Mouse (Mus musculus): ENCODE results near the gene Rpl35. TPM values are rescaled to one million over a fixed set of nuclear protein-coding genes. Genes with fewer than 3 reads are reported as not detected.

Gene Rpl35
- polyA plus RNA-seq, 1 experiment from 2014 or later, result 1,011 TPM

GRCm38 (mm10) chr2:38988929-38989328 lies 16.5 kb downstream of the Rpl35 start:
- WGBS, result 91% methylated on average over 2 of the region's 2 CpGs
- no peaks in the 10 kb centered on the region for H3K4me1 ChIP-seq (replicated peaks; ENCODE audit: control insufficient read depth, insufficient read depth, low read length)
- H3K36me3 ChIP-seq (ENCODE audit: control insufficient read depth, insufficient read depth, low read length), result no peaks in the 10 kb centered on the region
- ATAC-seq (replicated peaks; ENCODE audit: low FRiP score) (no peak), DNase-seq (ENCODE audit: low spot score) (peak; percentile 13)
- H3K27me3 ChIP-seq (ENCODE audit: control insufficient read depth, insufficient read depth, low read length), result no peaks in the 10 kb centered on the region
- H3K4me2 ChIP-seq (ENCODE audit: low read depth, low read length, severe bottlenecking), result no peak overlapping the region
- no peak overlapping the region for H3K27ac ChIP-seq (ENCODE audit: low read depth, low read length)
- H3K4me3 ChIP-seq (ENCODE audit: low read depth, low read length), result no peak overlapping the region
- H3K9ac ChIP-seq (ENCODE audit: low read length), result no peak overlapping the region
- no peaks in the 10 kb centered on the region; the same call in 1 of the 2 replicates for H3K9me3 ChIP-seq (ENCODE audit: control insufficient read depth, low read length)

GRCm38 (mm10) chr2:38987803-38988510 lies 17.5 kb downstream of the Rpl35 start:
- H3K36me3 ChIP-seq (ENCODE audit: control insufficient read depth, insufficient read depth, low read length), result no peaks in the 10 kb centered on the region
- H3K9ac ChIP-seq (ENCODE audit: low read length), result no peak overlapping the region
- DNase-seq (ENCODE audit: low spot score) (no peak), ATAC-seq (replicated peaks; ENCODE audit: low FRiP score) (no peak)
- H3K27ac ChIP-seq (ENCODE audit: low read depth, low read length), result no peak overlapping the region
- no peaks in the 10 kb centered on the region for H3K4me1 ChIP-seq (replicated peaks; ENCODE audit: control insufficient read depth, insufficient read depth, low read length)
- no peaks in the 10 kb centered on the region for H3K27me3 ChIP-seq (ENCODE audit: control insufficient read depth, insufficient read depth, low read length)
- H3K4me2 ChIP-seq (ENCODE audit: low read depth, low read length, severe bottlenecking), result no peak overlapping the region
- H3K9me3 ChIP-seq (ENCODE audit: control insufficient read depth, low read length), result no peaks in the 10 kb centered on the region; the same call in 1 of the 2 replicates
- 87% methylated on average over 6 of the region's 6 CpGs for WGBS
- H3K4me3 ChIP-seq (ENCODE audit: low read depth, low read length), result no peak overlapping the region

GRCm38 (mm10) chr2:38987371-38987770 lies 18.1 kb downstream of the Rpl35 start:
- DNase-seq (ENCODE audit: low spot score), result no peak
- H3K27ac ChIP-seq (ENCODE audit: low read depth, low read length), result no peak overlapping the region
- WGBS, result 81% methylated on average over 1 of the region's 1 CpGs

GRCm38 (mm10) chr2:38986580-38986979 lies 18.8 kb downstream of the Rpl35 start:
- no peak for DNase-seq (ENCODE audit: low spot score)
- H3K9ac ChIP-seq (ENCODE audit: low read length), result no peak overlapping the region
- no peak overlapping the region for H3K4me3 ChIP-seq (ENCODE audit: low read depth, low read length)
- ATAC-seq (replicated peaks; ENCODE audit: low FRiP score), result no peak
- H3K27ac ChIP-seq (ENCODE audit: low read depth, low read length), result no peak overlapping the region
- H3K4me1 ChIP-seq (replicated peaks; ENCODE audit: control insufficient read depth, insufficient read depth, low read length), result no peaks in the 10 kb centered on the region
- H3K36me3 ChIP-seq (ENCODE audit: control insufficient read depth, insufficient read depth, low read length), result no peaks in the 10 kb centered on the region
- no peaks in the 10 kb centered on the region; the same call in 1 of the 2 replicates for H3K9me3 ChIP-seq (ENCODE audit: control insufficient read depth, low read length)
- no peaks in the 10 kb centered on the region for H3K27me3 ChIP-seq (ENCODE audit: control insufficient read depth, insufficient read depth, low read length)
- no peak overlapping the region for H3K4me2 ChIP-seq (ENCODE audit: low read depth, low read length, severe bottlenecking)
- 85% methylated on average over 3 of the region's 3 CpGs for WGBS

More at GRCm38 (mm10) chr2:38987371-38987770, 18.1 kb downstream of the Rpl35 start:
- H3K9ac ChIP-seq (ENCODE audit: low read length), result no peak overlapping the region
- H3K9me3 ChIP-seq (ENCODE audit: control insufficient read depth, low read length), result no peaks in the 10 kb centered on the region; the same call in 1 of the 2 replicates
- no peaks in the 10 kb centered on the region for H3K27me3 ChIP-seq (ENCODE audit: control insufficient read depth, insufficient read depth, low read length)
- H3K4me3 ChIP-seq (ENCODE audit: low read depth, low read length), result no peak overlapping the region
- H3K4me1 ChIP-seq (replicated peaks; ENCODE audit: control insufficient read depth, insufficient read depth, low read length), result no peaks in the 10 kb centered on the region
- no peak overlapping the region for H3K4me2 ChIP-seq (ENCODE audit: low read depth, low read length, severe bottlenecking)
- H3K36me3 ChIP-seq (ENCODE audit: control insufficient read depth, insufficient read depth, low read length), result no peaks in the 10 kb centered on the region
- no peak for ATAC-seq (replicated peaks; ENCODE audit: low FRiP score)

- WGBS, result 94% methylated on average over 2 of the region's 2 CpGs
These were observed 22.0 kb downstream of the Rpl35 start for GRCm38 (mm10) chr2:38983456-38983855.

GRCm38 (mm10) chr2:38977837-38978236 lies 27.6 kb downstream of the Rpl35 start:
- no peaks in the 10 kb centered on the region for H3K9me3 ChIP-seq (ENCODE audit: control insufficient read depth, low read length)
- DNase-seq (ENCODE audit: low spot score) (no peak), ATAC-seq (replicated peaks; ENCODE audit: low FRiP score) (no peak)
- H3K4me3 ChIP-seq (ENCODE audit: low read depth, low read length), result no peak overlapping the region
- no peaks in the 10 kb centered on the region for H3K27me3 ChIP-seq (ENCODE audit: control insufficient read depth, insufficient read depth, low read length)
- H3K36me3 ChIP-seq (ENCODE audit: control insufficient read depth, insufficient read depth, low read length), result no peaks in the 10 kb centered on the region
- H3K4me2 ChIP-seq (ENCODE audit: low read depth, low read length, severe bottlenecking), result no peak overlapping the region
- 71% methylated on average over 4 of the region's 4 CpGs for WGBS
- no peak overlapping the region for H3K9ac ChIP-seq (ENCODE audit: low read length)
- no peak overlapping the region for H3K27ac ChIP-seq (ENCODE audit: low read depth, low read length)
- no peaks in the 10 kb centered on the region for H3K4me1 ChIP-seq (replicated peaks; ENCODE audit: control insufficient read depth, insufficient read depth, low read length)

More at GRCm38 (mm10) chr2:38983456-38983855, 22.0 kb downstream of the Rpl35 start:
- Histone ChIP-seq H3K27ac (ENCODE audit: low read depth, low read length) (no peak overlapping the region), H3K4me2 (ENCODE audit: low read depth, low read length, severe bottlenecking) (no peak overlapping the region), H3K4me3 (ENCODE audit: low read depth, low read length) (no peak overlapping the region), H3K9me3 (ENCODE audit: control insufficient read depth, low read length) (no peaks in the 10 kb centered on the region; the same call in 1 of the 2 replicates), H3K4me1 (replicated peaks; ENCODE audit: control insufficient read depth, insufficient read depth, low read length) (no peaks in the 10 kb centered on the region), H3K27me3 (ENCODE audit: control insufficient read depth, insufficient read depth, low read length) (no peaks in the 10 kb centered on the region), H3K9ac (ENCODE audit: low read length) (no peak overlapping the region), H3K36me3 (ENCODE audit: control insufficient read depth, insufficient read depth, low read length) (no peaks in the 10 kb centered on the region)
- DNase-seq (ENCODE audit: low spot score), result no peak
- no peak for ATAC-seq (replicated peaks; ENCODE audit: low FRiP score)

GRCm38 (mm10) chr2:38975941-38976805 lies 29.3 kb downstream of the Rpl35 start:
- 85% methylated on average over 21 of the region's 21 CpGs for WGBS
- no peak overlapping the region for H3K9ac ChIP-seq (ENCODE audit: low read length)
- H3K4me1 ChIP-seq (replicated peaks; ENCODE audit: control insufficient read depth, insufficient read depth, low read length), result no peaks in the 10 kb centered on the region
- no peak overlapping the region for H3K27ac ChIP-seq (ENCODE audit: low read depth, low read length)
- DNase-seq (ENCODE audit: low spot score) (no peak), ATAC-seq (replicated peaks; ENCODE audit: low FRiP score) (no peak)
- no peaks in the 10 kb centered on the region for H3K36me3 ChIP-seq (ENCODE audit: control insufficient read depth, insufficient read depth, low read length)
- H3K27me3 ChIP-seq (ENCODE audit: control insufficient read depth, insufficient read depth, low read length), result no peaks in the 10 kb centered on the region
- H3K4me3 ChIP-seq (ENCODE audit: low read depth, low read length), result no peak overlapping the region
- no peaks in the 10 kb centered on the region for H3K9me3 ChIP-seq (ENCODE audit: control insufficient read depth, low read length)
- H3K4me2 ChIP-seq (ENCODE audit: low read depth, low read length, severe bottlenecking), result no peak overlapping the region

GRCm38 (mm10) chr2:38975181-38975580 lies 30.2 kb downstream of the Rpl35 start:
- Histone ChIP-seq H3K4me3 (ENCODE audit: low read depth, low read length) (no peak overlapping the region), H3K9me3 (ENCODE audit: control insufficient read depth, low read length) (no peaks in the 10 kb centered on the region), H3K27me3 (ENCODE audit: control insufficient read depth, insufficient read depth, low read length) (no peaks in the 10 kb centered on the region), H3K36me3 (ENCODE audit: control insufficient read depth, insufficient read depth, low read length) (no peaks in the 10 kb centered on the region), H3K4me1 (replicated peaks; ENCODE audit: control insufficient read depth, insufficient read depth, low read length) (no peaks in the 10 kb centered on the region), H3K27ac (ENCODE audit: low read depth, low read length) (no peak overlapping the region), H3K4me2 (ENCODE audit: low read depth, low read length, severe bottlenecking) (no peak overlapping the region), H3K9ac (ENCODE audit: low read length) (no peak overlapping the region)
- WGBS, result 84% methylated on average over 3 of the region's 3 CpGs
- DNase-seq (ENCODE audit: low spot score) (no peak), ATAC-seq (replicated peaks; ENCODE audit: low FRiP score) (no peak)

Measured in forebrain, embryonic 11.5 days (tissue).